Mouse (Mus musculus): ENCODE measurements around the gene Trp53rkb.

Trp53rkb gene

GRCm38 (mm10) chr2:166799615-166800472, 7.5 kb downstream of the Trp53rkb start:
- DNase-seq (ENCODE audit: low spot score) = no peak

DNA sequence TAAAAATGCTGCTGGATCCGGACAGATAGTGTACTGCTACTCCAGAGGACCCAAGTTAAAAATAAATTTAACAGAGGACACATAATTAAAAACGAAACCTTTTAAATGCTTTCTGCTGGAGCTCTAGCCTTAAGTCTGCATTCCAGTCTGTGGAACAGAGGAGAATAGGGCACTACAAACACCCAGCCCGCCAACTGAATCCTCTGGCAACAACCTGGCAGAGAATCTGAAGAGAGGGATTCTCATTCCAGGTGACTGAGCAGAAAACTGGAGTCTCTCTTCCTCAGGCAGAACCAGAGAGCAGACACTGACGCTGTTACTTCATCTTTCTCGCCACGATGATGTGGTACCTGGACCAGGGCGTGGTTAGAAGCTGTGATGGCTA, 8.1 kb downstream of the Trp53rkb start:
- no peak for DNase-seq (ENCODE audit: low spot score)

DNA sequence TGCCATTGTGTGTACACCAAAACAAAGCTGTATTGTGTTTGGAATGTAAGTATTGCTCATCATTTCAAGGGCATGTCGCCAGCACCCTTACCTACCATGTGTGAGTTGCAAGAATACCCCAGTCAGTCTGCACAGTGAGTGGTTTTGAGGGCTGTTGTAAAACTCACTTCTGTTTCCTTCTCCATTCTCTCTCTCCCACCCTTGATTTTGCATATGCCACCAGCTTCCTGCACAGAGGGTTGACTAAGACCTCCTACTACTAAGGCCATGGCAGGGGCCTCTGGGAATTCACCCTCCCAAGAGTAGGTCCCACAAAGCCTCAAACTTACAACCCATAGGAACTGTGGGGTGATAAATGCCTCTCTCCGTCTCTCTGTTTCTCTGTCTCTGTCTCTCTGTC, 9.1 kb downstream of the Trp53rkb start:
- DNase-seq (ENCODE audit: low spot score) = no peak

- DNase-seq (ENCODE audit: low spot score) = no peak
Measured at GRCm38 (mm10) chr2:166803298-166803697, 11.0 kb downstream of the Trp53rkb start.

DNA sequence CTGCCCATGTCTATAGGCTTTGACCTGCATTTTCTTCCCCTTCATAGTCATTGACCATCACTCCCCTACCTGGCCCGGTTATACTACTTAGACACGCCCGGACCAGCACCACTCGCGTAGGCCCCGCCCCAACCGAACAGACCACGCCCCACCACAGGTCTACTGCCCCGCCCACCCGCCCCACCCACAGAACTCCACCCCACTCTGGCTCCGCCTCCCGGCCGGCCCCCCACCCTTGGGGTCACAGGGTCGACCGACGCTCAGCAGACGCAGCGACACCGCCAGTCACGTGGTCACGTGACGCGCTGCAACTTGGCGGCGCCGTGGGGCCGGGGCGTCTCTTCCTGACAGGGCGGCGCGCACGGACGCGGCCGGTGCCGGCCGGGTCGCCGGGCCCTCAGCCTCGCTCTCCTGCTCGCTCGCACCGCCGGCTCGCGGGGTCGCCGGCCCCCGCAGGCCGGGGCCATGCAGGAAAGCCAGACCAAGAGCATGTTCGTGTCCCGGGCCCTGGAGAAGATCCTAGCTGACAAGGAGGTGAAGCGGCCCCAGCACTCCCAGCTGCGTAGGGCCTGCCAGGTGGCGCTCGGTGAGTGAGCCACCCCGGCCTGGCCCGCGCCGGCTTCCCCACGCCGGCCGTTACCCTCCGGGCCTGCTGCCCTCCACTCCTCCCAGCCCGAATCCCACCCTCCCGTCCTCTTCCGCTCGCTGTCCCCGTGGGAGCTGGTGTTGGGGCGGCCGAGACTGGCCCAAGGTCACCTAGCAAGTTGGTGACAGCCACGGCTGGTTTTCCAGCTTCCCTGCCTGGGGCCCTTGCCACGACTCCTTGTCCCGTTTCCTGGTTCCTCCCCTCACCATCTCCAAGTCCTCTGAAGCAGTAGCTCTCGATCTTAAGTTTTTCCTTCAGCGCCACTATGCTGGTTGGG, 13.2 kb downstream of the Trp53rkb start, which contains the start of gene Arfgef2:
TSS of gene Arfgef2 (plus strand) at position 339 of the 923 bp plus-strand sequence.
- DNase-seq (ENCODE audit: low spot score) = peak; percentile 92

DNA sequence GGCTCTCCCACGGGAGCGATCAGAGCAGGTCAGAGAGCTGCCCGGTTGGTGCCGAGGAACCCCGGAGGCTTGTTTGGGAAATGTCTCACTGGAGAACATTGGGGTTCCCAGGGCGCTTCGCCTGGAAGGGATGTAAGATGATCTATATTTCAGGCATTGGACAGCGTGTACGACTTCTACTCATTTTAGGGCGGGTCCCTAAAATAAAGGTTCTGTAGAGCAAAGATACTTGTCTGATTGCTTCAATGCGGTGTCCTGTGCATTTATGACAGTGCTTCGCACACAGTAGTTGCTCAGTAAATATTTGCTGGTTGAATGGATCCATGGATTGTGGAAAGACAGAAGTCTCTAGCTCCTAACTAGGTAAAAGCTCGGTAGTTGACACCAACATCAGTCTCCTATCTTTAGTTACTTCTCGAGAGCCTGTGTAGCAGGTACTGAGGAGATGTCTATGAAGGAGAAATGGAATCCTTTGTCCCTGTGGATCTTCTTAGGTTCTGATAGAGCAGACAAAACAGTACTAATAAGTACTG, 13.9 kb downstream of the Trp53rkb start:
- no peak for DNase-seq (ENCODE audit: low spot score)

DNA sequence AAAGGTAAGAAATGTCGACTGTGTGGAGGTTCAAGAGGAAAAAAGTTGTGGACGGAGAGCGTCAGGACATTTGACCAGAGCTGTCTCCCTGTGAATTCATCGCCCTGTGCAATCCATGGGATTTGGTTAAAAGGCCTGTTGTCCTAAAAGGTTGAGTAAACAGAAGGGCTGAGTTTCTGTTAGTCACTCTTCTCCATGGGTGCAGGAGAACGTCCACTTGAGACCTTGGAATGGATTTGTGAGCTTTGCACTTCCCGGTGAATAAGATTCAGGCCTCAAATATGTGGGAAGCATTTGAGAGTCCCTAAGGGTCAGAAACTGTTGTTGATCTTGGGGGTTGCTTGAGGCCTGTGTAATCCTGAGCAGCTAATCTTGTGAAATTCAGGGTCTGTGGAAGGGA, 14.5 kb downstream of the Trp53rkb start:
- no peak for DNase-seq (ENCODE audit: low spot score)

DNA sequence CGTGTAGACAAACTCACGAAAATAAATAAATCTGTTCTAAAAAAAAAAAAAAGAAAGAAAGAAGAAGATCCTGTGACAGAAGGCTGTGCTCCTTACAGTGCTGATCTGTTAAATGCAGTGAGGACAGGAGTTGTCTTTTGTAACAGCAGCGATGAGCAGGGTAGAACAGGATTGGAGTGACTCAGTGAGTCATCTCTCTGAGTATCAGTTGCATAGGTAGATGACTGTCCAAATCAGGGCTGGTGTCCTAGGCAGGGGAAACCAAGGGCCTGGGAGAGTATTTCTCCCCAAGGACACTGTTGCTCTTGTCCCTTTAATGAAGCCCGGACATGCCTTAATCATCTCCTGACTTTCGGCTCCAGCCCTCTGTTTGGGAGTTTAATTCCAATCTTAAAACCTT, 17.2 kb downstream of the Trp53rkb start:
- DNase-seq (ENCODE audit: low spot score) = no peak

DNA sequence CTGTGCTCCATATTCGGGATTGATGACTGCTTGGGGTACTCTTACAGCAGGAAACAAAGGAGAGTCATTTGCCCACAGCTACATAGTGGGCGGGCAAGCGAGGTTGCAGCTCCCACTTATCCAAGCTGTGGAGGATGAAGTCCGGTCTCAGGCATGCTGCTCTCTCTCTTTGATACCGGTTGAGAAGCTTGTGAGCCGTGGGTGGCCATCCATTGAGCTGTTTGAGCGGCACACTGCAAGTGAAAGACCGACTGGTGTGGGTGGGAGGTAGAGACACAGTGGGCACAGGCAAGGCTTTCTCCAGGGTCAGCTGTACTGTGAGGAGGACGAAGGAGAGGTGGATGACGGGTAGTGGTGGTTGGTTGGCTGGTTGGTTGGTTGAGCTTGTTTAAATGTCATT, 18.5 kb downstream of the Trp53rkb start:
- DNase-seq (ENCODE audit: low spot score) = no peak

DNA sequence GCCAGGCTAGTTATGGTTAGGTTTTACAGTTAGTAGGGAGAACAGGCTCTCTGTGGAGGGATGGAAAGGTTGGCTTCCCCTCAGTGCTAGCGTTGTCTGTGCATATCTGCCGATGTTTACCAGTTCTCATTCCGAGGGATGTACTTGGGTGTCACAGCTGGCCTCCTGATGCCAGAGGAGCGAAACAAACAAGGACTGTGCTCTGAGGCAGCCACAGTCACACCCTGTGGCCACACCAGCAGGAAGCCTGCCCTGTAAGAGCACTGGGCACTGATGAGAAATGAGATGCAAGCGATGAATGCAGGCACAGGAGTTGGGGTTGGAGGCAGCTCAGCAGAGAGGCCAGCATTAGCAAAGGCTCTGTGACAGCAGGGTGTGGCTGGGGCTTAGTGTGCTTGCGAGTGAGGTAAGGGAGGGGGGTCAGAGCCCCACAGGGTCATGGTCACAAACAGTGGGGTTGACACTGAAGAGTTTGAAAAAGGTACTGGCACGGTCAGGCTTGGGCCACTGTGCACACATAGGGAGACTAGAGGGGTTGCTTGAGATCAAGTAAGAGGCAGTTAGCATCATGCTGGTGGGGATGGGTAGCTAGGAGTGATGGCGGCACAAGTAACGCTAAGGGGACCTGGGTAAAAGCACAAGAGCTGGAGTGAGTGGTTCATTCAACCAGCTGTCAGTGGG, 26.3 kb downstream of the Trp53rkb start:
- no peak for DNase-seq (ENCODE audit: low spot score)

- no peak for DNase-seq (ENCODE audit: low spot score)
Measured at GRCm38 (mm10) chr2:166819849-166820248, 27.5 kb downstream of the Trp53rkb start.

GRCm38 (mm10) chr2:166820844-166821243, 28.5 kb downstream of the Trp53rkb start:
- DNase-seq (ENCODE audit: low spot score) = no peak

DNA sequence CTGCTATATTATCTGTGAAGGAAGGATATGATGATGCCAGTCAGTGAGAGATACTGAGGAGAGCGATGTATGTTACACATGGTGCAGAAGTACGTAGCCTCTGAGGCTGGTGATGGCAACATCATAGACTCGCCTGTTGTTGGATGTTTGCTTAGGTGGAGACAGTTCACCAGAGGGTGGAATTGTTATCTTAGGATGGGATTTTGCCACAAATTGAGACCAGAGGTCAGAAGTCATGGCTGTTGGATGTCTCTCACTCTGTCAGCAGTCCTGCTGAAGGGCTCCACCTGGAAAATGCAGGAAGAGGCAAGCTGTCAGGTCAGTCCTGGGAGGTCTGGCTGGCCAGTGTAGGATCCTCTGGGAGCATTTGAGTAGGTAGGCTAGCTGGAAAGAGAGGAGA, 29.1 kb downstream of the Trp53rkb start:
- DNase-seq (ENCODE audit: low spot score) = no peak

DNA sequence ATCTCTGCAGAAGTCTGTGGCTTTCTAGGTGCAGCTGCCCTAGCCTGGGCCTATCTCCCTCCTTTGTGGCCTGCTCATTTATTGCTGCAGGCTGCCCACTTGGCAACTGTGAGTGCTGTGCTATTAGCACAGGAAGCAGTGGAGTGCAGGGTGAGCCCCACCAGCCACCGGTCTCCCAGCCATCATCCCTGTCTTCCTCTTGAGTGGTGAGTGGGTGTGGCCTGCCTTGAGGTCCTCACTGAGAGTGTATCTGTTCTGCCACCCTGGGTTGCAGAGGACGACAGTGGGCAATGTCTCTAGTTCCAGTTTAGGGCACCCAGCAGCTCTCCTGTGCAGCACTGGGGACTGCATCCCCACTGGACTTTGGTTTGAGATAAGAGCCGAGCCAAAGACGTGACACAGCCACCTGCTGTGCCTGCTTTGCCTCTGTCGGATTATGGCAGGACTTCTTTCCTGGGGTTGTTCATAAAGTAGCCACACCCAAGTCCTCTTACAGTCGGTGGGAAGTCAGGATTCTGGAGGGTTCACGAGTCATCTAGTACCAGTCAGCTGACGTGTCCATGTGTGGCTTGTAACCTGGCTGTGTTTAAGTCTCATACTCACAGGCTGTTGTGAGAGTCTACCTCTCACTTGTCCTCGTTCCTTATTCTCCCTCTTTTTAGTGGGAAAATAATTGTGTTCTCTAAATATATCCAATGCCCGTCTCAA, 29.9 kb downstream of the Trp53rkb start:
- DNase-seq (ENCODE audit: low spot score) = no peak

- DNase-seq (ENCODE audit: low spot score) = no peak
Measured at GRCm38 (mm10) chr2:166822901-166823300, 30.6 kb downstream of the Trp53rkb start.

GRCm38 (mm10) chr2:166824386-166824785, 32.1 kb downstream of the Trp53rkb start:
- DNase-seq (ENCODE audit: low spot score) = no peak

DNA sequence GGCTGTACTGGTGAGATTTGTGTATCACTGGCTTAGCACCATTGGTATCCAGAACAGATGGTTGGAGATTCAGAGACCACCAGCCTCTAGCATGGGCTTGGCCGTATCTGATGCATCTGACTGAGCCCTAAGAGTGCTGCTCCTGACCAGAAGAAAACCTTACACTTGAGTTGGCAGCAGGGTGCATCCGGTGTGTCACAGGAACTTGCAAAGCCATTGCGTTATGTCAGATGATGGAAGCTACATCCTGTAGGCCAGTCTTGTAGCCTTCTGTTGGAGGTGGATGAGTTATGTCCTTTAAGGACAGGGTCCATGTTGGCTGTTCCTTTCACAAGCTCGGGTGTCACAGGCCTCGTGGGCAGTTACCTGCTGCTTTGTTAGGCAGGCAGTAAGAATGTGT, 32.7 kb downstream of the Trp53rkb start:
- no peak for DNase-seq (ENCODE audit: low spot score)

DNA sequence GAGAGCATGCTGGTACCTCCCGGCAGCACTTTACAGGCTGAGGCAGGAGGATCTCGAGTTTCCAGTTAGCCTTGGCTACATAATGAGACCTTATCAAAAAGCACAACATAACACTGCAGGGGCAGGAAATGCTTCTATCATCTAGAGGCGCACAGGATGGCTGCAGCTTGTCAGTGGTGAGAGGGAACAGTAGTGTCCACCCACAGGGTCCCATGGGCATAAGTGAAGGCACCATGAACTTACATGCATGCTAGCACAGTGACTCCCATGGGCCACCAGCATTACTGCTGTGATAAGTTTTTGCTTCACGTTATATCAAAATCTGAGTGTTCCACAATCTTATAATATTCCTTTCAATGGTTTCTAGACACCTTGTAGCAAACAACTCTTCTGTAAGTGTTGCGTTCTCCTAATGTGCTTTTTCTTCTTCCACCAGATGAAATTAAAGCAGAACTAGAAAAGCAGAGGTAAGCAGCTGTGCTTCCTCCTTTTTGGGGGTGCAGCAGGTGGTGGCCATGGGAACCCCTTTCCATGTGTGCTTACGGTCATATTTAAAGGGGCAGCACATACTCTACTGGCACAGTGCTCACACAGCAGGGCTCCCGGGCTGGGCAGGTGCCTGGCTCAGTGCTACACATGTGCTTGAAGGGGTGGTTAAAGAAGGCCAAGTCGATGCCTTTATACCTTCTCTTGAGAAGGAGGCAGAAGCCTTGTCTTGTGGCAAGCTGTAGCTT, 34.3 kb downstream of the Trp53rkb start:
- no peak for DNase-seq (ENCODE audit: low spot score)

DNA sequence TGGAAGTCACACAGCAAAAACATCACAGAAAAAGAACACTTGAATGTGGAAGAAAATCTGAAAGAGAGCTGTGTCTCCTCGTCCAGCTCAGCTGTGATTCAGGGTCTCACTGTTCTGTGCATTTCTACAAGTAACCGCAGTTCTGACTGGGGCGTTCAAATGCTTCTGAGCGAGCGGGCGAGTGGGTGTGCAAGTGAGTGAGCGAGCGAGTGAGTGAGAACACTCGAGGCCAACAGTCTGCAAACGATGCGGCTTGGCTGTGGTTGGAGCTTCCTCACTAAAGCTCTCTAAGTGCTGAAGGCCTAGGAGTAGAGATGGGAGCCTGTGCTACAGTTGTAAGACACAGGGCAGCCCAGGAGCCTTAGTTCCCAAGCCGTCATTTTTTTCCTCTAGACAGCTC, 36.0 kb downstream of the Trp53rkb start:
- no peak for DNase-seq (ENCODE audit: low spot score)

DNA sequence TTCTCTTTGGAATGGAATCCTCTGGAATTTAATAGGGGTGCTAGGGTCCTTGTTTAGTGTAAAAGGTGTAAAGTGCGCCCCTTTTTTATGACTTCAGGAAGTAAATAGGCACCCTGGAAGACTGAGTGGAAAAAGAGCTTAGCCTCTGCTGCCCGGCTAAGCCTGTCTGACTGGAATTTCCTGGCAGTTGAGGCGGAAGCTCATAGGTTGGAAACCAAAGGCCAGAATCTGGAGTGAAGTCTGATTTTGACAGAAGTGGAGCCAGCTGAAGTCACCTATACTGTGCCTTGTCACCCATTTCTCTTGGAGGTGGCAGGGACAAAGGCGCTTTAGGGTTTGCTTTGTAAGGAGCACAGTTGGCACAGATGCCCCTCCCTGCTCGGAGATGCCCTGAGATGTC, 38.0 kb downstream of the Trp53rkb start:
- no peak for DNase-seq (ENCODE audit: low spot score)

DNA sequence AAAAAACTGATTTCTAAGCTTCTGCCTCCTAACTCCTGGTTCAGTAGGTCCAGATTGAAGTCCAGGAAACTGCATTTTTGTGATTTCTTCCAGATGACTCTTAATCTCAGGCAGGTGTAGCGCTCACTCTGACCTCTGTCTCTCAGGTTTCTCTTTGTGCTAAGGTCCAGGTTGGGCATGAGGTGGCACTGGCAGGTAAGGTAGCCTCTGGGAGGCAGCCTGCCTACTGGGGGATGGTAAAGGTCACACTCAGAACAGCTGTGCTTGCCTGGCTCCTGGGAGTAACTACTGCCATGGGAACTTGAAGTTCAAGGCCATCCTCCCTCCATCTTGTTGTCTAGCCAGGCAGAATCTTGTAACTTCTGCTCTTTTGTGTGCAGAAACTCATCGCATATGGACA, 41.8 kb downstream of the Trp53rkb start:
- no peak for DNase-seq (ENCODE audit: low spot score)

Data from testis, postnatal 14 days (tissue).